Mouse (Mus musculus) limb, embryonic 12.5 days (tissue): ENCODE results near the gene Cpm. TPM values are rescaled to one million over a fixed set of nuclear protein-coding genes. Genes with fewer than 3 reads are reported as not detected.
"Not testable (repeated sequence)": the region's sequence is repeated elsewhere in the genome, so short reads cannot be mapped to it uniquely, and the experiment has no call there.

Experiments
- ATAC-seq: fragments of 200-750 bp; cut with Nextera tagmentation; 2 replicates; pipeline ENCODE4 v1.8.0; 2017; ENCODE audit warnings: low read depth, moderate TSS enrichment; ENCODE audit not compliant: insufficient number of reproducible peaks, insufficient read depth, low FRiP score, low TSS enrichment
- H3K27ac ChIP-seq: fragments of 300-500 bp; sonication (generic); 2 replicates; pipeline ENCODE4 v1.5.1; 2016; ENCODE audit warnings: mild to moderate bottlenecking, moderate library complexity
- H3K27me3 ChIP-seq: fragments of 300-500 bp; sonication (generic); 2 replicates; pipeline ENCODE4 v1.6.1; 2016; ENCODE audit warnings: mild to moderate bottlenecking, moderate library complexity
- H3K36me3 ChIP-seq: fragments of 300-500 bp; sonication (generic); 2 replicates; pipeline ENCODE4 v1.6.1; 2016; ENCODE audit warnings: mild to moderate bottlenecking, moderate library complexity
- H3K4me1 ChIP-seq: fragments of 300-500 bp; sonication (generic); replicated peaks from 2 replicates; pipeline ENCODE4 v1.6.1; 2016
- H3K4me2 ChIP-seq: fragments of 300-500 bp; sonication (generic); 2 replicates; pipeline ENCODE4 v1.6.1; 2016; ENCODE audit warnings: mild to moderate bottlenecking, moderate library complexity
- H3K4me3 ChIP-seq: fragments of 300-500 bp; sonication (generic); replicated peaks from 2 replicates; pipeline ENCODE4 v1.5.1; 2016; ENCODE audit warnings: mild to moderate bottlenecking
- H3K9ac ChIP-seq: fragments of 300-500 bp; sonication (generic); replicated peaks from 2 replicates; pipeline ENCODE4 v1.6.1; 2016; ENCODE audit warnings: mild to moderate bottlenecking, moderate library complexity
- H3K9me3 ChIP-seq: fragments of 300-500 bp; sonication (generic); 2 replicates; pipeline ENCODE4 v1.6.1; 2016; ENCODE audit warnings: mild to moderate bottlenecking, moderate library complexity
- WGBS: fragments of 180-500 bp; shearing (Covaris S2); methylation state at CpG from one replicate; pipeline ENCODE4 v1.1.7; 2016; 5-methylcytosine and 5-hydroxymethylcytosine counted together
- polyA plus RNA-seq: library from polyadenylated mRNA; unstranded; fragments of >200 nt; fragmentation: Nextera tagmentation; extraction: Ambion mirVana; gene quantifications from 2 replicates; pipeline ENCODE4 v1.2.1, GENCODE M21; 2016

Cpm gene
- polyA plus RNA-seq, 1 experiment from 2014 or later: 30.0 TPM

DNA sequence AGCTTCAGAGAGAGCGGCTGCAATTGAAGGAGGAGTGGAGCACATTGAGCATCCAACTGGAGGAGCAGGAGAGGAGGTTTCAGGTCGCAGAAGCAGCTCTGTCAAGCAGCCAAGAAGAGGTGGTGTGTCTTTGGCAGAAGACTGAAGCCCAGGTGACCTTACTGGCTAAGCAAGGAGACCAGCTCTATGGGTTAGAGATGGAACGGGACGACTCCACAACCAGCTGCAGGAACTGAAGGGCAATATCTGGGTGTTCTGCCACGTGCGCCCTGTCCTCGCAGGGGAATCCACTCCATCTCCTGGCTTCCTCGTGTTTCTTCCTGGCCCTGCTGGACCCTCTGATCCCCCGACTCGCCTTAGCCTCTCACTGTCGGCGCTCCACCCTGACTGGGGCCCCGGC is 34.4 kb upstream of the Cpm start:
- ATAC-seq: no peak
- WGBS: 91% methylated on average over 13 of the region's 13 CpGs
- Histone ChIP-seq H3K36me3 (no peaks in the 10 kb centered on the region), H3K4me2 (no peak overlapping the region), H3K4me1 (peaks cover 26% of the 10 kb centered on the region), H3K27me3 (peaks cover 6% of the 10 kb centered on the region; the same call in 1 of the 2 replicates), H3K4me3 (no peak overlapping the region), H3K9me3 (no peaks in the 10 kb centered on the region), H3K27ac (no peak overlapping the region), H3K9ac (no peak overlapping the region)

DNA sequence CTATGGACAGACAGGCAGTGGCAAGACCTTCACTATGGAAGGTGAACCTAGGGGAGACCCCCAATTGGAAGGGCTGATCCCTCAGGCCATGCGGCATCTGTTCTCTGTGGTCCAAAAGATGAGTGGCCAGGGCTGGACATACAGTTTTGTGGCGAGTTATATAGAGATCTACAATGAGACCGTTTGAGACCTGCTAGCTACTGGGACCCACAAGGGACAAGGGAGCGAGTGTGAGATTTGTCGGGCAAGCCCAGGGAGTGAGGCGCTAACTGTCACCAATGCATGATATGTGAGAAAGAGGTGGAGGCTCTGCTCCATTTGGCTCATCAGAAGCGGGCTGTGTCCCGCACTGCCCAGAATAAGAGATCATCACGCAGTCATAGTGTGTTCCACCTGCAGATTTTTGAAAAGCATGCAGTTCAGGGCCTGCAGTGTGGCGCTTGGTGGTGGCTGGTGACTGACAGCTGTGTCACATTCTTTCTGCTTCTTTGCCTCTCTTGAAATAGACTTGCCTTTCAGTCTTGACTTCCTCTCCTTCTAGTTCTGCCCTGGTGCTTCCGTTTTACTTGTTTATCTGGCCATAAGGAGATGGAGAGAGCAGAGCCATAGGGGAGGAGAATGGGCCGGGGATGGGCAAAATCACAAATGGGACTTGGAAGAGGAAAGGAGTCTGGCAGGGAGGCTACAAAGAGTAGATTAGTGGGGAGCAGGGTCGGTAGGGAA is 33.7 kb upstream of the Cpm start:
- Histone ChIP-seq H3K9ac (no peak overlapping the region), H3K36me3 (no peaks in the 10 kb centered on the region), H3K27me3 (peaks cover 6% of the 10 kb centered on the region; the same call in 1 of the 2 replicates), H3K27ac (no peak overlapping the region), H3K4me3 (no peak overlapping the region), H3K4me2 (no peak overlapping the region), H3K4me1 (peaks cover 22% of the 10 kb centered on the region), H3K9me3 (no peaks in the 10 kb centered on the region)
- 80% methylated on average over 13 of the region's 13 CpGs for WGBS
- no peak for ATAC-seq

DNA sequence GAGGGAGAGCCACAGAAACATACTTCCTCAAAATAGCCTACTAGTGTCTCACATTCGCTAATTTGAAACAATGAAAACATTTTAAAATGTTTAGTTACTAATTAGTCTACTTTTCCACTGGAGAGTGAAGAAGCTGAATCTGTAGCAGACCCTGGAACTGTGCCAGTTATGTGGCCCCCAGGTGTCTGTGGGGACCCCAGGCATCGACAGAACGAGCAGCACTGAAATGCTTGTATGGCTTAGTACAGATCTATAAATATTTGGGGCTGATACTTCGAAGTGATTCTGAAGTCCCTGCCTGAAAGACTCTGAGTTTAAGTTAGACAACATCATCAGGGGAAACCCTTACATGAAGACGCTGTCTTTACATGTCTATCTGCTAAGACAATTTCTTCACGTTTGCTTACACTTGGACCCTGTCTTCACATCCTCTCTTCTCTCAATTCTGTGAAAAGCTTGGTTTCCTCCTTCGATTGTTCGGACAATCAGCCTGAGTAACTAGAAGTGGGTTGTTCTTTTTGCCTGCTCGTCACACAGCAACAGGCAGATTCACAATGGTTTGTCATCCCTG is 33.0 kb upstream of the Cpm start:
- H3K4me2 ChIP-seq: no peak overlapping the region
- no peak overlapping the region for H3K27ac ChIP-seq
- H3K9me3 ChIP-seq: no peaks in the 10 kb centered on the region
- H3K36me3 ChIP-seq: no peaks in the 10 kb centered on the region
- peaks cover 6% of the 10 kb centered on the region; the same call in 1 of the 2 replicates for H3K27me3 ChIP-seq
- no peak for ATAC-seq
- H3K4me3 ChIP-seq: no peak overlapping the region
- H3K9ac ChIP-seq: no peak overlapping the region
- peaks cover 18% of the 10 kb centered on the region for H3K4me1 ChIP-seq
- 78% methylated on average over 9 of the region's 9 CpGs for WGBS

DNA sequence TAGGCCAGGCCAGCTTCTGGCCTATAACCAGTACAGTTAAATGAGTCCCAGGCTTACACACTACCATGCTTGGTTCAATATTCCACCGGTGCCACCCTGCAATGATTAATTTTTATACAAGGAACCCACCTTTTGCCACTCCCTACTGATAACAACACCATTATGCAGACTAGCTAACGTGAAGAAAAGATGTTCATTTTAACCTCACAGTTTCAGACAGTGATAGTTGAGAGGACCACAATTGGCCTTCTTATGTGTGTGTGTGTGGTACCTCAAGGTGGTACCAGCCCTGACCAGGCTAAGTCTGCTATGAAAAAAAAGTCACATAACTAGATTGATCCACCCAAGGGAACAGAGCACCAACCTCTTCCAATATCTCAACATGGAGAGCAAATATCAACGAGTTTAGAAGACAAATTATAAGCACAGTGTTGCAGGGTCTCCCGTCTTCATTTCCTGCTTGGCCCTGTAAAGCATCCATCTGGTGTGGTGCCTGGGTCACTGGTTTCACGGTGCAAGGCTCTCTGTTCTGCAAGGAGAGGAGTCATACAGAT is 32.5 kb upstream of the Cpm start:
- ATAC-seq: no peak
- H3K27ac ChIP-seq: no peak overlapping the region
- no peak overlapping the region for H3K4me2 ChIP-seq
- H3K4me1 ChIP-seq: peaks cover 12% of the 10 kb centered on the region
- no peaks in the 10 kb centered on the region for H3K9me3 ChIP-seq
- H3K27me3 ChIP-seq: peaks cover 6% of the 10 kb centered on the region; the same call in 1 of the 2 replicates
- no peak overlapping the region for H3K9ac ChIP-seq
- WGBS: 68% methylated on average over 5 of the region's 5 CpGs
- H3K4me3 ChIP-seq: no peak overlapping the region
- H3K36me3 ChIP-seq: no peaks in the 10 kb centered on the region

DNA sequence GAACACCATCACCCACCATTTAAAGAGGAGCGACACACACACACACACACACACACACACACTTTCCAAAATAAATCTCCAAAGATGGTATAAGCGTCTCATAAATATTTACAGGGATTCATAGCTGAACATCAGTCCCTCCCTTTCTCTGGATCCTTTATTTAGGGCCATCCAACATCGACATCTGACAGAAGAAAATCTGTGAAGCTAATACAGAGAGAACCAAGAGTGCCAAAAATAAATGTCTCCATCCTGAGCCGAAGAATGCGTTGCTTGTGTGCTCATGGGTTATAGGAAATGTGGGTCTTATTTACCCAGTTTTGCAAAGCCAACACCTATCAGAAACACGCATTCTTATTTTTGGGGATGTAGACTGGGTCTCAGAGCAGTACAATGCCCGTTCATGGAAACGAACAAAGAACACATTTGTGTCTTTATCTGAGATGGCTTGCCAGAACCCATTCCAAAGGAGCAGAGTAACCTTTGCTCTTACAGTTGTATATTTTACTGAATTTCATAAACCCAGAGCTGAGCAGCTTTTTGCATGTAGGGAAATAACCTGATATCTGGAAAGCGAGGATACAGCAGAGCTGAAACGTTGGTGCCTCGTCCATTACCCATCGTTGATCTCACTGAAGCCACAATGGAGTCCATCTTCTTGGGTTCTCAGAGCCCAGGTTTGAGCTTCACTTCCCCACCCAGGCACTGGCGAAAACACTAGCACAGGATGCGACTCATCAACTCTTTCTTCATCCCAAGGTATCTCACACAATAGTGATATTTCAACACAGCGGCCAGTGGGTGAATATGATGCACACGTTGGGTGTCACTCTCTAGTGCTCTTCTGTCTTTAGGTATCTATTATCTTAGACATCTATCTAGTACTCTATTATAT is 31.7 kb upstream of the Cpm start:
- H3K9ac ChIP-seq, H3K27me3 ChIP-seq, H3K36me3 ChIP-seq, H3K4me1 ChIP-seq, H3K4me2 ChIP-seq, H3K27ac ChIP-seq, ATAC-seq, H3K9me3 ChIP-seq, H3K4me3 ChIP-seq: not testable (repeated sequence)
- 94% methylated on average over 16 of the region's 16 CpGs for WGBS

DNA sequence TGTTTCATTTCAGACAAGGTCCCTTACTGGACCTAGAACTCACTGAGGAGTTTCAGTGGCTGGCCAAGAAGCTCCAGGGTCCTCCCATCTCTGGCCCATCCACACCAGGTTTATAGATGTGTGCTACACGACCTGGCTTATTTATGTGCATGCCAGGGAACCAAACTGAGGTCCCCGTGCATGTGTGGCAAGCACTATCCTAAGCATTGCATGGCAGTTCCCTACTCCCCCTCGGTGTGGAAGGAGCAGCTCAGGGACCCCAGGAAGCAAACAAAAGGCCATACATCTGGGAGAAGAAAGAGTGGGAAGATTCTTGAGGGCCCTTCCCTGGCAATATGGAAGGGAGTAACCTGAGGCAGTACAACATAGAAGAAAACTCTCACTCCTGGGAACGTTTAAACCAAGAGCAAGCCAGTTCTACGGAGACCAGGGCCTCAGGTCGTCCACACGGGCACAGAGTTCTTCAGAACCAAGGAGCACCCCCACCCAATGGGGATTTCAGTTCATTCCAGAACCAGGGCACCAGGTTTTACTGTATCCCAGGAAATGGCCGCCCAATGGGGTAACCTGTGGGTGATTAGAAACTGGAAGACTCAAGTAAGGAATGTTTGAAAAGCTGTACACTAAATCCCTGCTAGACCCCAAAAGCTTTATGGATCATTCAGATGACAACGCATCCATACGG is 30.9 kb upstream of the Cpm start:
- ATAC-seq: no peak
- Histone ChIP-seq H3K4me3 (no peak overlapping the region), H3K4me2 (no peak overlapping the region), H3K4me1 (peaks cover 3% of the 10 kb centered on the region), H3K27me3 (peaks cover 6% of the 10 kb centered on the region; the same call in 1 of the 2 replicates), H3K27ac (no peak overlapping the region), H3K9me3 (no peaks in the 10 kb centered on the region), H3K9ac (no peak overlapping the region), H3K36me3 (no peaks in the 10 kb centered on the region)
- 86% methylated on average over 10 of the region's 10 CpGs for WGBS

DNA sequence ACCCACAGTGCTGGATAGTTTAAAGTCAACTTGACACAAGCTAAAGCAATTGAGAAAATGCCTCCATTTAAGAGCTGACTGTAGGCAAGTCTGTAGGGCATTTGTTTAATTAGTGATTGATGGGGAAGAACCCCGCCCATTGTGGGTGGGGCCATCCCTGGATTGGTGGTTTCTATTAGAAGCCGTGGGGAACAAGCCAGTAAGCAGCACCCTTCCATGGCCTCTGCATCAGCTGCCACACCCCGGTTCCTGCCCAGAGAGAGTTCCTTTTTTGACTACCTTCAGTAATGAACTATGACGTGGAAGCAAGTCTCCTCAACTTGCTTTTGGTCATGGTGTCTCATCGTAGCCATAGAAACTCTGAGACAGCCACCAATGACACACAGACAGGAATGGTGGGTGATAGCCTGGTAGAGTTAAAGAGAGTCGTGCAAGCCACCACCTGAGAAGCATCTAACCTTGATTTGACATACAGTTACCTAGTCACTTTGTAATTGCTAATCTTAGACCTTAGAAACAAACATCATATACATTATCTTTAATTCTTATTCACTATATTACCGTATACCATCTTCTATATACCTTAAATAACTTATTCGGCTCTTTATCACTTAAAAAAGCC is 30.2 kb upstream of the Cpm start:
- not testable (repeated sequence) for ATAC-seq, H3K36me3 ChIP-seq, H3K27me3 ChIP-seq, H3K27ac ChIP-seq, H3K4me3 ChIP-seq, H3K9ac ChIP-seq, H3K9me3 ChIP-seq, H3K4me1 ChIP-seq, H3K4me2 ChIP-seq
- 89% methylated on average over 8 of the region's 8 CpGs for WGBS

DNA sequence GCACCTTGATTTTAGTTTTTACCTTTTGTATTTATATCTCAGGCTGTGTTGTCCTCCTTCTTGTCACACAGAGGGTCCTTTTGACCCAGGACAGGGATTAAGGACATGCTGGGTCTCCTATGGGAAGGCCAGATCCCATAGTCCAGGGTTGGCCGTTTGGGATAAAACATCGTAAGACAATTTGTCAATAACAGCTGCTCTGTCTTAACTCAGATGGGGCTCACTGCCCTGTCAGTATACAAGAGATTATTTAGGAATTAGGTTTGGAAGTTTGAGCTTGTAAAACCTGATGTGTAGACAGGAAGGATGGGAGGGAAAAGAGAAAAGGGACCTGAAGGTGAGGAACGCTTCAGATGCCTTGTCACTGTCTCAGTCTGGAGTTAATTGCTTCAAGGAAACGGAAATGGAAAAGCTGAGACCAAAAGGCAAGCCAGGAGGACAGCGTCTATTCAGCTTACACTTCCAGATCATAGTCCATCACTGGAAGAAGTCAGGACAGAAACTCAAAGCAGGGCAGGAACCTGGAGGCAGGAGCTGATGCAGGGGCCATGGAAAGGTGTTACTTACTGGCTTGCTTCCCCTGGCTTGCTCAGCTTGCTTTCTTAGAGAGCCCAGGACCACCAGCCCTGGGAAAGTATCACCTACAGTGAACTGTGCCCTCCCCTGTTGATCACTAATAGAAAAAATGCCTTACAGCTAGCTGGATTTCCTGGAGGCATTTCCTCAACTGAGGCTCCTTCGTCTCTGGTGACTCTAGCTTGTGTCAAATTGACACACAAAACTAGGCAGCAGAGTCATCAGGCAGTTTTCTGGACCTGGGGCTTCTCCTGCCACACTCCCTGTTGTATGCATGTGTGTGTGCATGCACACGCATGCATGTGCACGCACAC is 27.9 kb upstream of the Cpm start:
- ATAC-seq: no peak
- Histone ChIP-seq H3K27ac (no peak overlapping the region), H3K27me3 (no peaks in the 10 kb centered on the region), H3K9ac (no peak overlapping the region), H3K4me2 (no peak overlapping the region), H3K4me3 (no peak overlapping the region), H3K4me1 (peaks cover 9% of the 10 kb centered on the region), H3K9me3 (no peaks in the 10 kb centered on the region), H3K36me3 (no peaks in the 10 kb centered on the region)
- 47% methylated on average over 8 of the region's 8 CpGs for WGBS

DNA sequence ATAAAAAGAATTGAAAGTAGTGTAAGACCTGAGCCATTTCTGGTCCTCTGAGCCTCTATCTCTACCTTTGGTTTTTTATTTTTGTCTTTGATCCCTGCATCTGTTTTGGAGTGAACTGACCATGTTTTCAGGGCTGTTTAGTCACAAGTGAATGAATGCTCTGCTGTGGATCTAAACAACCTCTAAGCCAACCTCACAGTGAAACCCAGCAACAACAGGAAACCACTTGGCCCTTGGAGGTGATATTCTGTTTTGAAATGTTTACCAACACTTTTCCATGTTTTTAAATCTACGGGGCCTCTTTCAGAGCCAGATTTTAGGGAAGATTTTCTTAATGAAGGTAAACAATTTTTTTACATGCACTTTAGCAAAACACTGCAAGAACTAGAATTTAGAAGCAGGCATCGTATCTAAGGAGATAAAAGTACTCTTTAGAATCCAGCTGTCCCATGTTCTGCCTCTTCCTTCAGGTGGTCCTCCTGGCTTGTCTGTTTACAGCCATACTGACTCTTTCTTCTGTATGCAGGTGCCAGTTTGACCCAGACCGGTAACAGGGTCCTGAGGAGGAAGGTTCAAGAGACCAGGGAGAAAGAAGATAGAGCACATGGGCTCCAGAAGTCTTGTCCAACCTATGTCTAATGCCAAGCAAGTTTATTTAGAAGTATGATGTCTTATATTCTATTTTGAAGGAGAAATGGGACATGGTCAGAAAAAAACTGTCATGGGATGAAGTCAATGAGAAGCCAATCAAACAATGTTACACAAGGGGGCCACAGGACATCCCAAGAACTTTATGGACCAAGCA is 26.8 kb upstream of the Cpm start:
- ATAC-seq: no peak
- no peak overlapping the region for H3K27ac ChIP-seq
- no peak overlapping the region for H3K4me3 ChIP-seq
- no peak overlapping the region for H3K4me2 ChIP-seq
- peaks cover 9% of the 10 kb centered on the region for H3K4me1 ChIP-seq
- no peaks in the 10 kb centered on the region for H3K36me3 ChIP-seq
- WGBS: 93% methylated on average over 3 of the region's 3 CpGs
- no peaks in the 10 kb centered on the region for H3K9me3 ChIP-seq
- H3K9ac ChIP-seq: no peak overlapping the region
- no peaks in the 10 kb centered on the region for H3K27me3 ChIP-seq
